Mouse (Mus musculus): ENCODE results near the gene March8.

DNA sequence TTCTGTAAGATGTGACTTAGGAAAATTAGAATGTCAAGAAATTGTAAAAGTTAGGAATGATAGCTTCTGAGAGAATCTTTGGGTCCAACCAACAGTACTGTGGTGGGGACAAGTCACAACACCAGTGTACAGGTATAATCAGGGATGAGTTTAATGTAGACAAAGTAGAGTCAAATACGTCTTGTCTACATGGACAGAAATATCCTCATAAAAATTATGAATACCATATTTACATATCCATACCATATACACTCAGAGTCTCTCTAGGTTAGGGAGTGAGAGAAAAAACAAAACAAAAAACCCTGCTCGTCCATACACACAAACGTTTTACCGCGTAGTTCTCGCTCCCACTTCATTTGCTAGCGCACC, 374 bp upstream of the March8 start:
- TF ChIP-seq CTCF (conservative IDR thresholded peaks at IDR 0.05; ENCODE audit: insufficient read depth, insufficient read length, low read depth, low read length), result no peak
- TF ChIP-seq POLR2A (IDR thresholded peaks at IDR 0.05; ENCODE audit: low read depth, low read length), result no peak
